Mouse (Mus musculus): ENCODE data around the gene Ap1ar. TPM values are rescaled to one million over a fixed set of nuclear protein-coding genes. Genes with fewer than 3 reads are reported as not detected.

Gene Ap1ar
- polyA plus RNA-seq (2015; fragmentation: Nextera tagmentation; extraction: Ambion mirVana), result 54.3 and 58.1 TPM in 2 replicates

- peak within 1 kb of the TSS; percentile 88 for H3K9ac ChIP-seq
- H3K4me1 ChIP-seq, result peaks cover 13% of the 10 kb centered on the region; the same call in 1 of the 2 replicates
- peak; percentile 97 for ATAC-seq (ENCODE audit: insufficient number of reproducible peaks, low FRiP score, low TSS enrichment, low read depth)
- H3K27me3 ChIP-seq, result no peaks in the 10 kb centered on the region
- no peaks in the 10 kb centered on the region for H3K9me3 ChIP-seq (replicated peaks)
- H3K4me2 ChIP-seq (replicated peaks), result peak within 1 kb of the TSS; percentile 66
- peak within 1 kb of the TSS; percentile 72 for H3K4me3 ChIP-seq (replicated peaks)
- under 1% methylated on average over 73 of the region's 89 CpGs for WGBS
- H3K36me3 ChIP-seq, result no peaks in the 10 kb centered on the region
- peak within 1 kb of the TSS; percentile 95 for H3K27ac ChIP-seq (replicated peaks)
Observed at GRCm38 (mm10) chr3:127837154-127837865, at the start of gene Ap1ar. Ap1ar (minus strand) TSS chr3:127837523.

- Histone ChIP-seq H3K4me3 (replicated peaks) (no peak overlapping the region), H3K9ac (no peak overlapping the region), H3K4me2 (replicated peaks) (no peak overlapping the region), H3K36me3 (no peaks in the 10 kb centered on the region), H3K27ac (replicated peaks) (no peak overlapping the region), H3K9me3 (replicated peaks) (no peaks in the 10 kb centered on the region), H3K27me3 (no peaks in the 10 kb centered on the region), H3K4me1 (no peaks in the 10 kb centered on the region)
- WGBS, result 57% methylated on average over 2 of the region's 2 CpGs
- ATAC-seq (ENCODE audit: insufficient number of reproducible peaks, low FRiP score, low TSS enrichment, low read depth), result no peak
Observed at GRCm38 (mm10) chr3:127881684-127882083, 44.4 kb upstream of the Ap1ar start.

GRCm38 (mm10) chr3:127879968-127880367 is 42.6 kb upstream of the Ap1ar start:
- ATAC-seq (ENCODE audit: insufficient number of reproducible peaks, low FRiP score, low TSS enrichment, low read depth), result no peak
- WGBS, result 80% methylated on average over 3 of the region's 3 CpGs
- no peak overlapping the region for H3K9ac ChIP-seq
- no peaks in the 10 kb centered on the region for H3K27me3 ChIP-seq
- H3K9me3 ChIP-seq (replicated peaks), result no peaks in the 10 kb centered on the region
- H3K36me3 ChIP-seq, result no peaks in the 10 kb centered on the region
- H3K4me2 ChIP-seq (replicated peaks), result no peak overlapping the region
- H3K4me3 ChIP-seq (replicated peaks), result no peak overlapping the region
- no peaks in the 10 kb centered on the region for H3K4me1 ChIP-seq
- H3K27ac ChIP-seq (replicated peaks), result no peak overlapping the region

- Histone ChIP-seq H3K27me3 (no peaks in the 10 kb centered on the region), H3K4me2 (replicated peaks) (no peak overlapping the region), H3K4me1 (no peaks in the 10 kb centered on the region), H3K27ac (replicated peaks) (no peak overlapping the region), H3K9me3 (replicated peaks) (no peaks in the 10 kb centered on the region), H3K4me3 (replicated peaks) (no peak overlapping the region), H3K9ac (no peak overlapping the region), H3K36me3 (no peaks in the 10 kb centered on the region)
- no peak for ATAC-seq (ENCODE audit: insufficient number of reproducible peaks, low FRiP score, low TSS enrichment, low read depth)
- 86% methylated on average over 2 of the region's 2 CpGs for WGBS
Observed at GRCm38 (mm10) chr3:127875509-127875908, 38.2 kb upstream of the Ap1ar start.

GRCm38 (mm10) chr3:127875059-127875458 is 37.7 kb upstream of the Ap1ar start:
- Histone ChIP-seq H3K9ac (no peak overlapping the region), H3K9me3 (replicated peaks) (no peaks in the 10 kb centered on the region), H3K27me3 (no peaks in the 10 kb centered on the region), H3K4me3 (replicated peaks) (no peak overlapping the region), H3K27ac (replicated peaks) (no peak overlapping the region), H3K36me3 (no peaks in the 10 kb centered on the region), H3K4me1 (no peaks in the 10 kb centered on the region), H3K4me2 (replicated peaks) (no peak overlapping the region)
- no peak for ATAC-seq (ENCODE audit: insufficient number of reproducible peaks, low FRiP score, low TSS enrichment, low read depth)
- WGBS, result 77% methylated on average over 7 of the region's 7 CpGs

- Histone ChIP-seq H3K36me3 (no peaks in the 10 kb centered on the region), H3K4me1 (no peaks in the 10 kb centered on the region), H3K27me3 (no peaks in the 10 kb centered on the region), H3K4me3 (replicated peaks) (no peak overlapping the region), H3K4me2 (replicated peaks) (no peak overlapping the region), H3K27ac (replicated peaks) (no peak overlapping the region), H3K9me3 (replicated peaks) (no peaks in the 10 kb centered on the region), H3K9ac (no peak overlapping the region)
- WGBS, result 46% methylated on average over 4 of the region's 4 CpGs
- ATAC-seq (ENCODE audit: insufficient number of reproducible peaks, low FRiP score, low TSS enrichment, low read depth), result no peak
Observed at GRCm38 (mm10) chr3:127874254-127874883, 37.0 kb upstream of the Ap1ar start.

- H3K27ac ChIP-seq (replicated peaks), result no peak overlapping the region
- ATAC-seq (ENCODE audit: insufficient number of reproducible peaks, low FRiP score, low TSS enrichment, low read depth), result no peak
- H3K9ac ChIP-seq, result no peak overlapping the region
- no peaks in the 10 kb centered on the region for H3K27me3 ChIP-seq
- no peaks in the 10 kb centered on the region for H3K9me3 ChIP-seq (replicated peaks)
- no peaks in the 10 kb centered on the region for H3K36me3 ChIP-seq
- no peak overlapping the region for H3K4me2 ChIP-seq (replicated peaks)
- H3K4me3 ChIP-seq (replicated peaks), result no peak overlapping the region
- 82% methylated on average over 9 of the region's 9 CpGs for WGBS
- no peaks in the 10 kb centered on the region for H3K4me1 ChIP-seq
Observed at GRCm38 (mm10) chr3:127871575-127871974, 34.3 kb upstream of the Ap1ar start.

GRCm38 (mm10) chr3:127868880-127869279 is 31.6 kb upstream of the Ap1ar start:
- H3K4me3 ChIP-seq (replicated peaks), result no peak overlapping the region
- no peak for ATAC-seq (ENCODE audit: insufficient number of reproducible peaks, low FRiP score, low TSS enrichment, low read depth)
- no peaks in the 10 kb centered on the region for H3K36me3 ChIP-seq
- H3K4me2 ChIP-seq (replicated peaks), result no peak overlapping the region
- H3K9me3 ChIP-seq (replicated peaks), result no peaks in the 10 kb centered on the region
- H3K9ac ChIP-seq, result no peak overlapping the region
- no peaks in the 10 kb centered on the region for H3K4me1 ChIP-seq
- 61% methylated on average over 5 of the region's 5 CpGs for WGBS
- no peaks in the 10 kb centered on the region for H3K27me3 ChIP-seq
- H3K27ac ChIP-seq (replicated peaks), result no peak overlapping the region

GRCm38 (mm10) chr3:127868046-127868758 is 30.9 kb upstream of the Ap1ar start:
- no peak overlapping the region for H3K4me2 ChIP-seq (replicated peaks)
- H3K9me3 ChIP-seq (replicated peaks), result no peaks in the 10 kb centered on the region
- no peak for ATAC-seq (ENCODE audit: insufficient number of reproducible peaks, low FRiP score, low TSS enrichment, low read depth)
- H3K4me3 ChIP-seq (replicated peaks), result no peak overlapping the region
- no peaks in the 10 kb centered on the region for H3K4me1 ChIP-seq
- no peak overlapping the region for H3K27ac ChIP-seq (replicated peaks)
- no peaks in the 10 kb centered on the region for H3K27me3 ChIP-seq
- no peaks in the 10 kb centered on the region for H3K36me3 ChIP-seq
- no peak overlapping the region for H3K9ac ChIP-seq
- WGBS, result 78% methylated on average over 9 of the region's 9 CpGs

- ATAC-seq (ENCODE audit: insufficient number of reproducible peaks, low FRiP score, low TSS enrichment, low read depth), result no peak
- no peaks in the 10 kb centered on the region for H3K4me1 ChIP-seq
- no peak overlapping the region for H3K4me2 ChIP-seq (replicated peaks)
- H3K9ac ChIP-seq, result no peak overlapping the region
- H3K36me3 ChIP-seq, result no peaks in the 10 kb centered on the region
- 39% methylated on average over 2 of the region's 2 CpGs for WGBS
- H3K27ac ChIP-seq (replicated peaks), result no peak overlapping the region
- no peak overlapping the region for H3K4me3 ChIP-seq (replicated peaks)
- H3K9me3 ChIP-seq (replicated peaks), result no peaks in the 10 kb centered on the region
- H3K27me3 ChIP-seq, result no peaks in the 10 kb centered on the region
Observed at GRCm38 (mm10) chr3:127864242-127864641, 26.9 kb upstream of the Ap1ar start.

GRCm38 (mm10) chr3:127863571-127863970 is 26.2 kb upstream of the Ap1ar start:
- Histone ChIP-seq H3K9ac (no peak overlapping the region), H3K4me2 (replicated peaks) (no peak overlapping the region), H3K4me3 (replicated peaks) (no peak overlapping the region), H3K27ac (replicated peaks) (no peak overlapping the region), H3K4me1 (no peaks in the 10 kb centered on the region), H3K9me3 (replicated peaks) (no peaks in the 10 kb centered on the region), H3K27me3 (no peaks in the 10 kb centered on the region), H3K36me3 (no peaks in the 10 kb centered on the region)
- WGBS, result 50% methylated on average over 3 of the region's 3 CpGs
- ATAC-seq (ENCODE audit: insufficient number of reproducible peaks, low FRiP score, low TSS enrichment, low read depth), result no peak
